Mouse (Mus musculus): ENCODE data around the gene Spryd3.
"Not testable (repeated sequence)": the region's sequence is repeated elsewhere in the genome, so short reads cannot be mapped to it uniquely, and the experiment has no call there.

The Spryd3 gene

GRCm38 (mm10) chr15:102136129-102136758 lies at the start of gene Spryd3:
TSS of gene Spryd3 (minus strand) at chr15:102136234.
- DNase-seq (ENCODE audit: low spot score) = peak; percentile 98

DNA sequence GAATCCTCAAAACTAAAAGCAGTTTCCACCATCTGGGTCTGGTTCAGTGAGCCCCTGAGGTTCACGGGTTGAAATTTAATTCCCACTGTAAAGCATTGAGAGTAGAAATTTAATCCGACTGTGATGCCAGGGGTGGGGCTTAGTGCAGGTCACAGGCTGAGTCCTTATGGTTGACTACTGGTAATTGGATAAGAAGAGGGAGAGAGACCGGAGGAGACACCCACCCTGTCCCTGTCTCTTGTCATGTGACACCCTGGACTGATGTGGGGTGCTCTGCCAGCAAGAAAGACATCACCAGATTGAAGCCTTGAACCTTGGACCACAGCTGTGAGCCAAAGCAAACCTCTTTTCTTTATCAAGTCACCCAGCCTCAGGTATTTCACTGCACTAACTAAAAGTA lies 47.0 kb upstream of the Spryd3 start:
- DNase-seq (ENCODE audit: low spot score) = no peak

GRCm38 (mm10) chr15:102179924-102180323 lies 43.9 kb upstream of the Spryd3 start:
- no peak for DNase-seq (ENCODE audit: low spot score)

GRCm38 (mm10) chr15:102179106-102179505 lies 43.1 kb upstream of the Spryd3 start:
- no peak for DNase-seq (ENCODE audit: low spot score)

DNA sequence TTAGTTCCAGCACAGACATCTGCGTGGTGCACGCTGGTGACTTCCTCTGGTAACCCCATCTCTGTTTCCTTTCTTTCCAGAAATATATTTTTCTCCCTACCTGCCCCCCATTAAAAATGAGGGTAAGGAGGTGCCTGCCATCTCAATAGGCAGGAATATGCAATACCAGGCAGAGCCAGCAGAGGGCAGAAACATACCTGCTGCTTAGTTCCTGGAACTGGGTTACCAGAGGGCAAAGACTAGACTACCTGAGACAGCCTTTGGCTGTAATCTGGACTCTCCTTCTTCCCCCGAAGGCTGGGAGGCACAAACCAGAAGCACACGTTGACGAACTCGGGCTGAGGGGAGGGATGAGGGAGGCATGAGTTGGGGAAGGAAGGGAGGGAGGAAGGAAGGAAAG lies 42.2 kb upstream of the Spryd3 start:
- peak; percentile 88 for DNase-seq (ENCODE audit: low spot score)

DNA sequence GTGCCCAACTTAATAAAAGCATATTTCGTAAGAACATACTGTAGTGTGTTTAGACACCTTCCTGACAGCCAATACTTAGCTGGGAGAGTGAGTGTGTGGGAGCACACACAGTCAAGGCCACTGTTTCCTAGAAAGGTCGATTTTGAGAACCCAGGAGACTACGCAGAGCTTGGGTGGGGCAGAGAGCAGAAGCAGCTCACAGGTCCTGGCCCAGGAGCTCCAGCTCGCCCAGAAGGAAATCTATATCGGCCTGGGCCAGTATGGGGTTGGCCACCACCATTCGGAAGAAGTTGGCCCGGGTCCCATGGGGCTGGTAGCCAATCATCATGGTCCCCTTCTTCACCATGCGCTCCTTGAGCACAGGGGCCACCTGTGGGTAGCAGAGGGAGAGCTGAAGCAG lies 41.4 kb upstream of the Spryd3 start:
- no peak for DNase-seq (ENCODE audit: low spot score)

- DNase-seq (ENCODE audit: low spot score) = no peak
These were observed 40.7 kb upstream of the Spryd3 start for GRCm38 (mm10) chr15:102176571-102177316.

DNA sequence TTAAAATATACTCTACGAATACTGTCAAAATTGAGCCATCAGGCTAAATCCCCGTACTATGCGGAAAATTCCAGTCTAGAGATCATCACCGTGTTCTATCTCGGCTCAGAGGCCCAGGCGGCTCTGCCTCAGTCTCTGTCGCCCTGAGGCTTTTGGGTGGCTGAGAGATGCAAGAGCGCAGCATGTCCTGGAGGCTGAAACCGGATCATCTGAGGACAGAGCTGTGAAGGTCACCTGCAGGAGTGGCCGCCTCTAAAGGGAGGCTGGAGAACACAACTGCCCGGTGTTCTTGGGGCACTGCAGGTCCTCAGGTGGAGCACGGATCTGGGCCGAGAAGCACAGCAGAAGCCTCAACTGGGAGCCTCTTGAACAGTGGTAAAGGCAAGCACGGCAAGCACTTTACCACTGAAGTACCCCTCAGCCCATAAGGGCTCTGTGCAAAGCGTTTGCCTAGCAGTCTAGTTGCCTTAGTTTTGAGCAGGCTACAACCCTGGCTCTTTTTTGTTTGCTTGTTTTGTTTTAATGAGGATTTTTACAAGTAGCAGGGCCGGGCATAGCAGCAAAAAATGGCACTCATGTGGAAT lies 39.8 kb upstream of the Spryd3 start:
- DNase-seq (ENCODE audit: low spot score) = no peak

GRCm38 (mm10) chr15:102173581-102173980 lies 37.5 kb upstream of the Spryd3 start:
- DNase-seq (ENCODE audit: low spot score) = no peak

DNA sequence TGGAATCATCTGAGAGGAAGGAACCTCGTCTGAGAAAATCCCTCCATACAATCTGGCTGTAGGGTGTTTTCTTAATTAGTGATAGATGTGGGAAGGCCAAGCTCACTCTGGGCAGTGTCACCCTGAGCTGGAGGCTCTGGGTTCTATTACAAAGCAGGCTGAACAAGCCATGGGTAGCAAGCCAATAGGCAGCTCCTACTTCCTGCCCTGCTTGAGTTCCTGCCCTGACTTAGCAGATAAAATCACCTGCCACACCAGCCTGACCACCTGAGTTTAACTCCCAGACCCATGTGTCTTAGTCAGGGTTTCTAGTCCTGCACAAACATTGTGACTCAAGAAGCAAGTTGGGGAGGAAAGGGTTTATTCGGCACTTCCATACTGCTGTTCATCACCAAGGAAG lies 33.0 kb upstream of the Spryd3 start:
- DNase-seq (ENCODE audit: low spot score) = no peak

DNA sequence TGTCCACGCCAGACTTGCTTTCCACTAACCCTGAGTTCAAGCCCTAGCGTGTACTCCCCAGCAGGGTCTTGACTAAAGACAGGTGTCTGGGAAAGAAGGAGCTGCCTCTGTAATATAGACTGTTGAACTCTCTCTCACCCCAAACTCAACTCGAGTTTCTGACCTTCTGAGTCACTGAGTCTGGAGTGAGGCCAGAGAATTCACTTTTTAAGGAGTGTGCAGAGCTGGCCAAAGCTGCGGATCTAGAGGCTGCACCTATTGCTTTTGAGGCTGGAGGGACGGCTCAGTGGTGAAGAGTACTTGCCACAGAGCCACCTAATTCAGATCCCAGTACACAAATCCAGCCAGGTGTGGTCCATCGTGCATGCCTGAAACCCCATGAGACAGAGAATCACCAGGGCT lies 31.6 kb upstream of the Spryd3 start:
- DNase-seq (ENCODE audit: low spot score) = no peak

DNA sequence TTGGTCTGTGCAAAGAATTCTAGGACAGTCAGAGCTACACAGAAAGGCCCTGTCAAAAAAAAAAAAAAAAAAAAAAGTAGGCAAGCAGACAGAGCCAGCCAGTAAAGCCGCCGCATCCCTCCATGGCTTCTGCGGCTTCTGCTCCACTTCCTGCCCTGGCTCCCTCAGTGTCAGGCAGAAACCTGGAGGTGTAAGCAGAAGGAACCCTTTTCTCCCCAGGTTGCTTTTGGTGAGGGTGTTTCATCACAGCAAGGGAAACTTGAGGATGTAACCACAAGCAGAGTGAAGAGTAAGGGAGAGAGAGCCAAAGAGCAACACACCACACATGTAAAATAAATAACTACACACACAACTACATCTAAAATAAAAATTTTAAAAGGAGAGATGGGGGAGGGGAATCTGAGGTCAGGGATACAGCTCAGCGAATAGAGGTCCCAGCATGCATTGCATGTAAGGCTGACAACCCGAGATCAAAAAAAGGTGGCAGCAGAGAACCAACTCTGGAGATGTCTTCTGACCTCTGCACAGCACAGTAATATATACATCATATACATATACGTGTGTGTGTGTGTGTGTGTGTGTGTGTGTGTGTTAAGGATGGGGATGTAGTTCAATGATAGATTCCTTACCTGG lies 29.6 kb upstream of the Spryd3 start:
- no peak for DNase-seq (ENCODE audit: low spot score)

DNA sequence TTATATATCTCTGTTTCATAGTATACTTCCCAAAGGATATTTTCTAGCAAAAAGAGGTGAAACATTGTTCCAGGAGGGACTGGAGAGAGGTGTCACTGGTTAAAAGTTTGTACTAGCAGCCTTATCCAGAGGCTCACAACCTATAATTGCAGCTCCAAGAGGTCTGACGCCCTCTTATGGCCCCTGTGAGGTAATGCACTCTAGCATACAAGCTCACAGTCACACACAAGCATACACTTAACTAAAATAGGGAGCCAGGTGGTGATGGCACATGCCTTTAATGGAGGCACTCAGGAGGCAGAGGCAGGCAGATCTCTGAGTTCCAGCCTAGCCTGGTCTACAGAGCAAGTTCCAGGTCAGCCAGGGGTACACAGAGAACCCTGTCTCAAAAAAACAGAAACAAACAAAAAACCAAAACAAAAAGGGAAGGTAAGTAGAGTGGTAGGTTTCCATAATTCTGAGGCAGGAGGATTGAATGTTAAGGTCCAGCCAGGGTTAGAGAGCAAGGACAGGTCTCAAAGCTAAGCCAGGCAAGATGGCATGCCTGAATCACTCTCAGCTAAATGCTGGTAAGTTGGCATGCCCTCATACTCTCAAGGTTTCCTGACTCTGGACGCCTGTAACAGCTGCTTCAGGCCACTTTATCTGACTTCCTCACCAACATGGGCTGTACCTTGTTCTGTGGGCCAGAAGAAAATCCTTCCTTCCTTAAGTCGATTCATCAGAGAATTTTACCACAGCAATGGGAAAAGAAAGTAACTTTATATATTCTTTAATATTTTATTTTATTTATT lies 28.1 kb upstream of the Spryd3 start:
- DNase-seq (ENCODE audit: low spot score) = no peak

- no peak for DNase-seq (ENCODE audit: low spot score)
These were observed 24.5 kb upstream of the Spryd3 start for GRCm38 (mm10) chr15:102160415-102161060.

- DNase-seq (ENCODE audit: low spot score) = no peak
These were observed 20.8 kb upstream of the Spryd3 start for GRCm38 (mm10) chr15:102156836-102157235.

- not testable (repeated sequence) for DNase-seq (ENCODE audit: low spot score)
These were observed 19.0 kb upstream of the Spryd3 start for GRCm38 (mm10) chr15:102155006-102155405.

DNA sequence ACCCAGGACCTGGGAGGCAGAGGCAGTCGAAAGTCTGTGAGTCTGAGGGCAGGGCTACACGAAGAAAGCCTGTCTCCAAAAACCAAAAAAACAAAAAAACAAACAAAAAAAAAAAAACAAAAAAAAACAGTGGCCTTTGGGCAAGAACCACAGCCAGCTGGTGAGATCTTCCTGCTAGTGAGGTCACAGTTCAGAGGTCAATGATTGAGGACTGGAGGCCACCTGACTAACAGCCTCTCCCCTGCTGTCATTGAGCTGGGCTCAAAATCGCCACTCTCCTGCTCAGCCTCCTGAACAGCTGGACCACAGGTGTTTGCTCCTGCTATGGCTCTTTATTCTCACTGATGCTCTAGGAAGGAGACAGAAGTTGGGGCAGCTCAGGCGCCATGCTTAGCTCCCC lies 16.6 kb upstream of the Spryd3 start:
- DNase-seq (ENCODE audit: low spot score) = no peak

GRCm38 (mm10) chr15:102150301-102151135 lies 14.5 kb upstream of the Spryd3 start, which contains the start of gene Soat2:
TSS of gene Soat2 (plus strand) at chr15:102150526.
- DNase-seq (ENCODE audit: low spot score) = peak; percentile 34

- DNase-seq (ENCODE audit: low spot score) = no peak
These were observed 13.5 kb upstream of the Spryd3 start for GRCm38 (mm10) chr15:102149561-102149960.

GRCm38 (mm10) chr15:102147674-102148402 lies 11.8 kb upstream of the Spryd3 start:
- no peak for DNase-seq (ENCODE audit: low spot score)
